Mouse (Mus musculus): Measurements from ENCODE around the gene Lhfp. TPM values are rescaled to one million over a fixed set of nuclear protein-coding genes. Genes with fewer than 3 reads are reported as not detected.

Lhfp gene
- polyA plus RNA-seq (2016; fragmentation: Nextera tagmentation; extraction: Ambion mirVana) = 43.5 and 52.9 TPM in 2 replicates

GRCm38 (mm10) chr3:53041411-53042239 is at the start of gene Lhfp:
Gene Lhfp (plus strand): TSS chr3:53041528.
- WGBS = 1% methylated on average over 44 of the region's 58 CpGs
- no peaks in the 10 kb centered on the region for H3K9me3 ChIP-seq (replicated peaks)
- peaks cover 37% of the 10 kb centered on the region for H3K4me1 ChIP-seq
- peaks cover 6% of the 10 kb centered on the region for H3K36me3 ChIP-seq
- H3K4me3 ChIP-seq = peak within 1 kb of the TSS; percentile 82
- peak within 1 kb of the TSS; percentile 90 for H3K27ac ChIP-seq (replicated peaks)
- peaks cover 41% of the 10 kb centered on the region for H3K27me3 ChIP-seq (ENCODE audit: low read depth, poor library complexity, severe bottlenecking)
- peak; percentile 83 for DNase-seq (ENCODE audit: low spot score)

- H3K27me3 ChIP-seq (ENCODE audit: low read depth, poor library complexity, severe bottlenecking) = no peaks in the 10 kb centered on the region
- no peak for DNase-seq (ENCODE audit: low spot score)
- WGBS = 90% methylated on average over 10 of the region's 10 CpGs
- no peaks in the 10 kb centered on the region for H3K9me3 ChIP-seq (replicated peaks)
- H3K4me3 ChIP-seq = no peak overlapping the region
- no peaks in the 10 kb centered on the region for H3K4me1 ChIP-seq
- peaks cover 81% of the 10 kb centered on the region for H3K36me3 ChIP-seq
- no peak overlapping the region for H3K27ac ChIP-seq (replicated peaks)
Measured at GRCm38 (mm10) chr3:52993296-52993695, 48.0 kb upstream of the Lhfp start.

GRCm38 (mm10) chr3:52994666-52995065 is 46.7 kb upstream of the Lhfp start:
- no peaks in the 10 kb centered on the region for H3K4me1 ChIP-seq
- DNase-seq (ENCODE audit: low spot score) = no peak
- 72% methylated on average over 5 of the region's 5 CpGs for WGBS
- peaks cover 76% of the 10 kb centered on the region for H3K36me3 ChIP-seq
- no peak overlapping the region for H3K27ac ChIP-seq (replicated peaks)
- no peaks in the 10 kb centered on the region for H3K27me3 ChIP-seq (ENCODE audit: low read depth, poor library complexity, severe bottlenecking)
- no peak overlapping the region for H3K4me3 ChIP-seq
- H3K9me3 ChIP-seq (replicated peaks) = no peaks in the 10 kb centered on the region

GRCm38 (mm10) chr3:52996635-52997034 is 44.7 kb upstream of the Lhfp start:
- Histone ChIP-seq H3K4me3 (no peak overlapping the region), H3K27me3 (ENCODE audit: low read depth, poor library complexity, severe bottlenecking) (no peaks in the 10 kb centered on the region), H3K4me1 (no peaks in the 10 kb centered on the region), H3K36me3 (peaks cover 82% of the 10 kb centered on the region), H3K9me3 (replicated peaks) (no peaks in the 10 kb centered on the region), H3K27ac (replicated peaks) (no peak overlapping the region)
- DNase-seq (ENCODE audit: low spot score) = no peak
- 91% methylated on average over 5 of the region's 5 CpGs for WGBS

GRCm38 (mm10) chr3:52997381-52997780 is 43.9 kb upstream of the Lhfp start:
- Histone ChIP-seq H3K4me3 (no peak overlapping the region), H3K36me3 (peaks cover 83% of the 10 kb centered on the region), H3K4me1 (no peaks in the 10 kb centered on the region), H3K9me3 (replicated peaks) (no peaks in the 10 kb centered on the region), H3K27me3 (ENCODE audit: low read depth, poor library complexity, severe bottlenecking) (no peaks in the 10 kb centered on the region), H3K27ac (replicated peaks) (no peak overlapping the region)
- WGBS = 84% methylated on average over 1 of the region's 1 CpGs
- no peak for DNase-seq (ENCODE audit: low spot score)

- 84% methylated on average over 15 of the region's 15 CpGs for WGBS
- H3K27ac ChIP-seq (replicated peaks) = no peak overlapping the region
- H3K9me3 ChIP-seq (replicated peaks) = no peaks in the 10 kb centered on the region
- H3K27me3 ChIP-seq (ENCODE audit: low read depth, poor library complexity, severe bottlenecking) = no peaks in the 10 kb centered on the region
- DNase-seq (ENCODE audit: low spot score) = no peak
- H3K36me3 ChIP-seq = peaks cover 72% of the 10 kb centered on the region
- H3K4me3 ChIP-seq = no peak overlapping the region
- H3K4me1 ChIP-seq = no peaks in the 10 kb centered on the region
Measured at GRCm38 (mm10) chr3:52999016-52999744, 42.1 kb upstream of the Lhfp start.

- H3K27me3 ChIP-seq (ENCODE audit: low read depth, poor library complexity, severe bottlenecking) = no peaks in the 10 kb centered on the region
- 92% methylated on average over 3 of the region's 3 CpGs for WGBS
Measured at GRCm38 (mm10) chr3:52999996-53000395, 41.3 kb upstream of the Lhfp start.

GRCm38 (mm10) chr3:53002076-53002475 is 39.3 kb upstream of the Lhfp start:
- Histone ChIP-seq H3K4me1 (no peaks in the 10 kb centered on the region), H3K9me3 (replicated peaks) (no peaks in the 10 kb centered on the region), H3K27me3 (ENCODE audit: low read depth, poor library complexity, severe bottlenecking) (no peaks in the 10 kb centered on the region), H3K27ac (replicated peaks) (no peak overlapping the region), H3K36me3 (peaks cover 68% of the 10 kb centered on the region), H3K4me3 (no peak overlapping the region)
- 73% methylated on average over 6 of the region's 6 CpGs for WGBS
- no peak for DNase-seq (ENCODE audit: low spot score)

More at GRCm38 (mm10) chr3:52999996-53000395, 41.3 kb upstream of the Lhfp start:
- Histone ChIP-seq H3K9me3 (replicated peaks) (no peaks in the 10 kb centered on the region), H3K27ac (replicated peaks) (no peak overlapping the region), H3K4me1 (no peaks in the 10 kb centered on the region), H3K4me3 (no peak overlapping the region), H3K36me3 (peaks cover 66% of the 10 kb centered on the region)
- no peak for DNase-seq (ENCODE audit: low spot score)

- DNase-seq (ENCODE audit: low spot score) = no peak
Measured at GRCm38 (mm10) chr3:53004406-53005114, 36.8 kb upstream of the Lhfp start.

GRCm38 (mm10) chr3:53007411-53007810 is 33.9 kb upstream of the Lhfp start:
- Histone ChIP-seq H3K36me3 (peaks cover 71% of the 10 kb centered on the region), H3K4me1 (no peaks in the 10 kb centered on the region), H3K9me3 (replicated peaks) (no peaks in the 10 kb centered on the region), H3K27me3 (ENCODE audit: low read depth, poor library complexity, severe bottlenecking) (no peaks in the 10 kb centered on the region), H3K27ac (replicated peaks) (no peak overlapping the region), H3K4me3 (no peak overlapping the region)
- no peak for DNase-seq (ENCODE audit: low spot score)
- 94% methylated on average over 8 of the region's 8 CpGs for WGBS

More at GRCm38 (mm10) chr3:53004406-53005114, 36.8 kb upstream of the Lhfp start:
- Histone ChIP-seq H3K36me3 (peaks cover 73% of the 10 kb centered on the region), H3K27ac (replicated peaks) (no peak overlapping the region), H3K27me3 (ENCODE audit: low read depth, poor library complexity, severe bottlenecking) (no peaks in the 10 kb centered on the region), H3K4me3 (no peak overlapping the region), H3K4me1 (no peaks in the 10 kb centered on the region), H3K9me3 (replicated peaks) (no peaks in the 10 kb centered on the region)
- 81% methylated on average over 2 of the region's 2 CpGs for WGBS

GRCm38 (mm10) chr3:53016436-53017340 is 24.6 kb upstream of the Lhfp start, which contains the start of gene Cog6:
Gene Cog6 (minus strand): TSS chr3:53017237.
- peak; percentile 83 for DNase-seq (ENCODE audit: low spot score)
- WGBS = 8% methylated on average over 53 of the region's 53 CpGs

More at GRCm38 (mm10) chr3:53016436-53017340, 24.6 kb upstream of the Lhfp start, which contains the start of gene Cog6:
- H3K27me3 ChIP-seq (ENCODE audit: low read depth, poor library complexity, severe bottlenecking) = no peaks in the 10 kb centered on the region
- no peaks in the 10 kb centered on the region for H3K9me3 ChIP-seq (replicated peaks)
- H3K27ac ChIP-seq (replicated peaks) = peak within 1 kb of the TSS; percentile 90
- peak within 1 kb of the TSS; percentile 92 for H3K4me3 ChIP-seq
- H3K4me1 ChIP-seq = peaks cover 13% of the 10 kb centered on the region
- peaks cover 23% of the 10 kb centered on the region for H3K36me3 ChIP-seq
